ENCODE assay signal across 8 mouse cellular contexts in genomic region chr10:128302785-128303125, GRCm38 (mm10). TPM values are rescaled to one million over a fixed set of nuclear protein-coding genes. Genes with fewer than 3 reads are reported as not detected.
DNase-seq lines count a peak whose midpoint lies in the region; ATAC-seq and TF ChIP-seq lines count a peak whose summit lies in the region.

No protein-coding gene starts in this region.

- H3K27me3 ChIP-seq in heart, embryonic 13.5 days (replicated peaks), result no peaks in the 10 kb centered on the region
- no peaks in the 10 kb centered on the region for H3K27me3 ChIP-seq in MEL (ENCODE audit: control insufficient read depth in 1 of 2, insufficient read depth in 2 of 2, low read length in 2 of 2)
- H3K27me3 ChIP-seq in hindbrain, embryonic 13.5 days, result no peaks in the 10 kb centered on the region
- no peaks in the 10 kb centered on the region for H3K27me3 ChIP-seq in midbrain, embryonic 10.5 days (ENCODE audit: low read depth, poor library complexity, severe bottlenecking)

- peak overlapping the region; percentile 97 for H3K27ac ChIP-seq in heart, embryonic 13.5 days (replicated peaks)
- peak overlapping the region; percentile 93 for H3K27ac ChIP-seq in MEL (ENCODE audit: control insufficient read depth, low read depth, low read length)
- peak overlapping the region; percentile 97 for H3K27ac ChIP-seq in hindbrain, embryonic 13.5 days
- H3K27ac ChIP-seq in midbrain, embryonic 10.5 days (replicated peaks), result peak overlapping the region; percentile 97

- peak overlapping the region; percentile 68 for H3K4me3 ChIP-seq in heart, embryonic 13.5 days
- peak overlapping the region; percentile 68 to 85 for H3K4me3 ChIP-seq in MEL (ENCODE audit: control insufficient read depth in 1 of 2, insufficient read depth in 1 of 2, low read depth in 2 of 2, low read length in 2 of 2)
- H3K4me3 ChIP-seq in hindbrain, embryonic 13.5 days, result peak overlapping the region; percentile 55
- peak overlapping the region; percentile 75 for H3K4me3 ChIP-seq in midbrain, embryonic 10.5 days

- no peak for TF ChIP-seq CTCF in MEL (IDR thresholded peaks at IDR 0.05 in 2 of 3, conservative IDR thresholded peaks at IDR 0.05 in 1 of 3; ENCODE audit: control insufficient read depth in 1 of 3, insufficient read depth in 1 of 3, low read depth in 2 of 3, low read length in 3 of 3, poor library complexity in 1 of 3, severe bottlenecking in 1 of 3)

- ATAC-seq in heart, embryonic 13.5 days (ENCODE audit: extremely low read depth, insufficient number of reproducible peaks, low FRiP score, low TSS enrichment), result peak; percentile 19
- peak; percentile 49 for ATAC-seq in hindbrain, embryonic 13.5 days (ENCODE audit: low FRiP score)

- H3K4me1 ChIP-seq in heart, embryonic 13.5 days, result peaks cover 26% of the 10 kb centered on the region
- H3K4me1 ChIP-seq in MEL (ENCODE audit: control insufficient read depth in 1 of 2, insufficient read depth in 2 of 2, low read length in 2 of 2), result peaks cover 5 to 12% of the 10 kb centered on the region in 2 experiments
- peaks cover 19% of the 10 kb centered on the region for H3K4me1 ChIP-seq in hindbrain, embryonic 13.5 days (replicated peaks)
- H3K4me1 ChIP-seq in midbrain, embryonic 10.5 days, result peaks cover 20% of the 10 kb centered on the region

- intact Hi-C loops in heart, postnatal 10 days (cut with DNase I), result no loop called here

- peaks cover 6% of the 10 kb centered on the region; the same call in 1 of the 2 replicates for H3K79me2 ChIP-seq in MEL (ENCODE audit: control insufficient read depth, insufficient read depth, low read length, poor library complexity)

- H3K4me2 ChIP-seq in heart, embryonic 13.5 days, result peak overlapping the region; percentile 85
- H3K4me2 ChIP-seq in hindbrain, embryonic 13.5 days, result peak overlapping the region; percentile 62

- TF ChIP-seq RAD21 in MEL (IDR thresholded peaks at IDR 0.05; ENCODE audit: low read depth, low read length), result no peak

- WGBS in heart, embryonic 13.5 days, result under 1% methylated on average over 9 of the region's 9 CpGs
- WGBS in hindbrain, embryonic 13.5 days, result 0% methylated on average over 9 of the region's 9 CpGs
- WGBS in midbrain, embryonic 10.5 days, result 1% methylated on average over 9 of the region's 9 CpGs

- no peak for TF ChIP-seq EP300 in MEL (IDR thresholded peaks at IDR 0.05; ENCODE audit: low read depth in 1 of 2, low read length in 2 of 2)

- DNase-seq in heart, postnatal 10 days, result no peak
- no peak for DNase-seq in MEL (ENCODE audit: low read depth, low spot score)
- DNase-seq in midbrain, embryonic 10.5 days (ENCODE audit: low spot score), result no peak
- DNase-seq in frontal cortex, postnatal 10 days (ENCODE audit: low spot score in 2 of 2), result no peak
- no peak for DNase-seq in gastrocnemius, adult 18-20 months (ENCODE audit: low spot score)
- no peak for DNase-seq in cerebellum, adult 11-12 months

- peaks cover 27% of the 10 kb centered on the region for H3K36me3 ChIP-seq in heart, embryonic 13.5 days
- peaks cover 0 to 17% of the 10 kb centered on the region in 2 experiments; a peak in 2 of 4 replicates for H3K36me3 ChIP-seq in MEL (ENCODE audit: control insufficient read depth in 1 of 2, insufficient read depth in 2 of 2, low read length in 2 of 2)
- peaks cover 6% of the 10 kb centered on the region; the same call in 1 of the 2 replicates for H3K36me3 ChIP-seq in hindbrain, embryonic 13.5 days
- H3K36me3 ChIP-seq in midbrain, embryonic 10.5 days, result peaks cover 17% of the 10 kb centered on the region

- peak overlapping the region; percentile 90 for H3K9ac ChIP-seq in heart, embryonic 13.5 days
- peak overlapping the region; percentile 90 for H3K9ac ChIP-seq in MEL (ENCODE audit: control insufficient read depth, low read depth, low read length, poor library complexity, severe bottlenecking)
- peak overlapping the region; percentile 78 for H3K9ac ChIP-seq in hindbrain, embryonic 13.5 days

- TF ChIP-seq POLR2A in MEL (IDR thresholded peaks at IDR 0.05; ENCODE audit: control insufficient read depth in 1 of 2, insufficient read depth in 1 of 2, low read depth in 1 of 2, low read length in 2 of 2, poor library complexity in 1 of 2), result no peak

- H3K9me3 ChIP-seq in heart, embryonic 13.5 days, result no peaks in the 10 kb centered on the region
- no peaks in the 10 kb centered on the region for H3K9me3 ChIP-seq in MEL (replicated peaks; ENCODE audit: insufficient read depth, low read length)
- no peaks in the 10 kb centered on the region for H3K9me3 ChIP-seq in hindbrain, embryonic 13.5 days
- no peaks in the 10 kb centered on the region for H3K9me3 ChIP-seq in midbrain, embryonic 10.5 days (replicated peaks)

TF ChIP-seq in MEL, 35 proteins besides CTCF, POLR2A, EP300 and RAD21 (continues in another document):
- no peak for TF ChIP-seq BHLHE40 (IDR thresholded peaks at IDR 0.05; ENCODE audit: borderline replicate concordance, low read depth, low read length)
- no peak for TF ChIP-seq MYB (IDR thresholded peaks at IDR 0.05; ENCODE audit: low read depth, low read length)
- TF ChIP-seq ZC3H11A (IDR thresholded peaks at IDR 0.05; ENCODE audit: low read depth, low read length), result no peak
- no peak for TF ChIP-seq MAZ (IDR thresholded peaks at IDR 0.05; ENCODE audit: low read depth, low read length)
- no peak for TF ChIP-seq ELF1 (IDR thresholded peaks at IDR 0.05; ENCODE audit: low read depth, low read length)
- no peak for TF ChIP-seq MYC (IDR thresholded peaks at IDR 0.05; ENCODE audit: low read depth, low read length)
- TF ChIP-seq MAX (IDR thresholded peaks at IDR 0.05; ENCODE audit: low read length), result no peak; the same call in 1 of the 2 replicates
- TF ChIP-seq ZNF384 (IDR thresholded peaks at IDR 0.05; ENCODE audit: low read depth, low read length), result no peak
- TF ChIP-seq ZKSCAN1 (IDR thresholded peaks at IDR 0.05; ENCODE audit: low read depth, low read length), result no peak
- no peak for TF ChIP-seq MEF2A (IDR thresholded peaks at IDR 0.05; ENCODE audit: extremely low read depth, insufficient replicate concordance, low read depth, low read length, poor library complexity, severe bottlenecking)
- TF ChIP-seq KAT2A (conservative IDR thresholded peaks at IDR 0.05; ENCODE audit: low read depth, low read length), result no peak
- no peak for TF ChIP-seq TBP (IDR thresholded peaks at IDR 0.05; ENCODE audit: low read depth, low read length)
- no peak for TF ChIP-seq SMC3 (IDR thresholded peaks at IDR 0.05; ENCODE audit: low read depth, low read length)
- TF ChIP-seq SIN3A (IDR thresholded peaks at IDR 0.05; ENCODE audit: low read length), result no peak

RNA-seq across cellular contexts. Expression of gene Pan2, which starts 0.4 kb away (rescaled TPM):
- 24.9 and 25.7 TPM in 2 replicates for polyA plus RNA-seq in heart, embryonic 13.5 days (2015; fragmentation: Nextera tagmentation; extraction: Ambion mirVana)
- total RNA-seq in heart, postnatal 10 days (2021), result 10 to 100 TPM; 16.5 to 17.5 TPM
- total RNA-seq in MEL (2012; rRNA removed), result 6.8 and 7.9 TPM in 2 replicates
- polyA plus RNA-seq in MEL (2012; ENCODE audit: insufficient read depth in 1 of 2, insufficient read length in 2 of 2, low read depth in 1 of 2, low replicate concordance in 2 of 2, missing spikeins in 1 of 2), result 10 to 100 TPM in 1 of 2 experiments, not detected in 1; 28.6 TPM
- polyA plus RNA-seq in hindbrain, embryonic 13.5 days (2015; fragmentation: Nextera tagmentation; extraction: Ambion mirVana), result 25.3 and 25.8 TPM in 2 replicates
- 43.3 and 50.2 TPM in 2 replicates for polyA plus RNA-seq in midbrain, embryonic 10.5 days (2016; fragmentation: Nextera tagmentation; extraction: Ambion mirVana)
- total RNA-seq in gastrocnemius, adult 18-20 months (2021), result 1 to 10 TPM; 3.3 to 3.7 TPM

RNA-seq across cellular contexts. Expression of gene Il23a, which starts 4.2 kb away (rescaled TPM):
- 1.8 and 2.6 TPM in 2 replicates for polyA plus RNA-seq in heart, embryonic 13.5 days (2015; fragmentation: Nextera tagmentation; extraction: Ambion mirVana)
- total RNA-seq in heart, postnatal 10 days (2021), result under 1 TPM; 0.50 to 0.87 TPM
- 0.12 and 0.20 TPM in 2 replicates for total RNA-seq in MEL (2012; rRNA removed)
- under 1 TPM in 1 of 2 experiments, not detected in 1; 0.29 TPM for polyA plus RNA-seq in MEL (2012; ENCODE audit: insufficient read depth in 1 of 2, insufficient read length in 2 of 2, low read depth in 1 of 2, low replicate concordance in 2 of 2, missing spikeins in 1 of 2)
- polyA plus RNA-seq in hindbrain, embryonic 13.5 days (2015; fragmentation: Nextera tagmentation; extraction: Ambion mirVana), result 0.10 TPM in 1 of 2 replicates, not detected in the other
- not detected in 2 replicates for polyA plus RNA-seq in midbrain, embryonic 10.5 days (2016; fragmentation: Nextera tagmentation; extraction: Ambion mirVana)
- total RNA-seq in gastrocnemius, adult 18-20 months (2021), result not detected

RNA-seq across cellular contexts. Expression of gene Cnpy2, which starts 19.5 kb away (rescaled TPM):
- polyA plus RNA-seq in heart, embryonic 13.5 days (2015; fragmentation: Nextera tagmentation; extraction: Ambion mirVana), result 193 and 228 TPM in 2 replicates
- 10 to 100 TPM; 78.3 to 95.1 TPM for total RNA-seq in heart, postnatal 10 days (2021)
- 92.4 and 98.1 TPM in 2 replicates for total RNA-seq in MEL (2012; rRNA removed)
- polyA plus RNA-seq in MEL (2012; ENCODE audit: insufficient read depth in 1 of 2, insufficient read length in 2 of 2, low read depth in 1 of 2, low replicate concordance in 2 of 2, missing spikeins in 1 of 2), result 100 to 1,000 TPM in 1 of 2 experiments, not detected in 1; 107 TPM
- 227 and 228 TPM in 2 replicates for polyA plus RNA-seq in hindbrain, embryonic 13.5 days (2015; fragmentation: Nextera tagmentation; extraction: Ambion mirVana)
- polyA plus RNA-seq in midbrain, embryonic 10.5 days (2016; fragmentation: Nextera tagmentation; extraction: Ambion mirVana), result 245 and 259 TPM in 2 replicates
- 10 to 100 TPM; 46.4 to 48.3 TPM for total RNA-seq in gastrocnemius, adult 18-20 months (2021)

RNA-seq across cellular contexts. Expression of gene Stat2, which starts 32.4 kb away (rescaled TPM):
- polyA plus RNA-seq in heart, embryonic 13.5 days (2015; fragmentation: Nextera tagmentation; extraction: Ambion mirVana), result 9.7 and 9.8 TPM in 2 replicates
- total RNA-seq in heart, postnatal 10 days (2021), result 10 to 100 TPM; 10.0 to 11.5 TPM
- total RNA-seq in MEL (2012; rRNA removed), result 3.4 and 3.6 TPM in 2 replicates
- polyA plus RNA-seq in MEL (2012; ENCODE audit: insufficient read depth in 1 of 2, insufficient read length in 2 of 2, low read depth in 1 of 2, low replicate concordance in 2 of 2, missing spikeins in 1 of 2), result 1 to 10 TPM in 1 of 2 experiments, not detected in 1; 6.6 TPM
- 21.4 and 22.6 TPM in 2 replicates for polyA plus RNA-seq in hindbrain, embryonic 13.5 days (2015; fragmentation: Nextera tagmentation; extraction: Ambion mirVana)
- polyA plus RNA-seq in midbrain, embryonic 10.5 days (2016; fragmentation: Nextera tagmentation; extraction: Ambion mirVana), result 12.6 and 16.1 TPM in 2 replicates
- 1 to 10 TPM; 2.7 to 5.2 TPM for total RNA-seq in gastrocnemius, adult 18-20 months (2021)

RNA-seq across cellular contexts. Expression of gene Apof, which starts 34.3 kb away (rescaled TPM):
- polyA plus RNA-seq in heart, embryonic 13.5 days (2015; fragmentation: Nextera tagmentation; extraction: Ambion mirVana), result 0.27 and 1.7 TPM in 2 replicates
- total RNA-seq in heart, postnatal 10 days (2021), result not detected
- not detected in 2 replicates for total RNA-seq in MEL (2012; rRNA removed)
- polyA plus RNA-seq in MEL (2012; ENCODE audit: insufficient read depth in 1 of 2, insufficient read length in 2 of 2, low read depth in 1 of 2, low replicate concordance in 2 of 2, missing spikeins in 1 of 2), result not detected
- not detected in 2 replicates for polyA plus RNA-seq in hindbrain, embryonic 13.5 days (2015; fragmentation: Nextera tagmentation; extraction: Ambion mirVana)
- not detected in 2 replicates for polyA plus RNA-seq in midbrain, embryonic 10.5 days (2016; fragmentation: Nextera tagmentation; extraction: Ambion mirVana)
- total RNA-seq in gastrocnemius, adult 18-20 months (2021), result under 1 TPM in 1 of 2 experiments, not detected in 1; 0.28 TPM
